Mouse (Mus musculus): ENCODE measurements at regions not wholly inside any gene's neighbourhood (a gene's known extent, or its start where the extent isn't known, plus 50 kb on each side); places are given as distances from the start of the nearest gene placed in this dataset.

- no peak for DNase-seq
Observed at GRCm38 (mm10) chr13:71507956-71508401, 455.5 kb downstream of the Irx1 start.

GRCm38 (mm10) chr13:71507421-71507931, 456.0 kb downstream of the Irx1 start:
- intact Hi-C loops (cut with DNase I) = no loop called here
- no peak for DNase-seq

More at GRCm38 (mm10) chr13:71507956-71508401, 455.5 kb downstream of the Irx1 start:
- intact Hi-C loops (cut with DNase I) = no loop called here

GRCm38 (mm10) chr13:71506777-71507176, 456.7 kb downstream of the Irx1 start:
- no peak for DNase-seq
- intact Hi-C loops (cut with DNase I) = no loop called here

DNA sequence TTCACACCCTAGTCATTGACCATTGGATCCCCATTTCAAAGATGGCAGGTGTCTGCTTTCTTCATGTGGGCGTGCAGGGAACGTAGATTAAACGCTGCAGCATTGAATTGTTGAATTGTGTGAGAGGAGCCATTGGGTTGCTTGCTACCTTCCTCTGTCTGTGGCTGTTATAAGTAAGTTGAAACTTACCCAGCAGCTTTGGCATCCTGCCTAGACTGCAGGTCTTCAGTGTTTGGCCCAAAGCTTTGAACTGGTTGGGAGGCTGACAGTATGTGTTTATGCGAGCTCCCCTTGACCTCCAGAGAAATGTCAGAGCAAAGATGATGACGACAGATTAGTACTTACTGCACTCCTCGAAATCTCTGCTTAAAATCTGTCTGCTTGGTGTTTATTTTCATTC, 473.8 kb downstream of the Irx1 start:
- no peak for DNase-seq
- intact Hi-C loops (cut with DNase I) = no loop called here

DNA sequence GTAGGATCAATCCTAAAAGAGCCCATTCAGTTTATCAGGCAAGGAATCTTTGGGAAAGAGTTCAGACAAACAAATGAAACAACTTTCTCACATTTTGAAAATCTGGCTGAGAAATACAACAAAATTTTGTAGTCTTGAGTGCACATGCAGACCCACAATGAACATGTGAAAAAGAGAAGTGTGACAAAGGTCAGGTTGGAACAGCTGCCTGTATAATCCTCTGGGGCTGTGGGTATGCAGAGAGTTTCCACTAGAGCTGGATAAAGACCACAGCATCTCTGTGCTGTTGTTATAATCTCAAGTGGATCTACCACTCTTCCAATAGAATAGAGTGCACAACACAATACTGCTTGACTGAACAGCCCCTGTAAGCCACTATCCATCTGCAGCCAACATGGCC, 482.3 kb downstream of the Irx1 start:
- intact Hi-C loops (cut with DNase I) = no loop called here
- no peak for DNase-seq

DNA sequence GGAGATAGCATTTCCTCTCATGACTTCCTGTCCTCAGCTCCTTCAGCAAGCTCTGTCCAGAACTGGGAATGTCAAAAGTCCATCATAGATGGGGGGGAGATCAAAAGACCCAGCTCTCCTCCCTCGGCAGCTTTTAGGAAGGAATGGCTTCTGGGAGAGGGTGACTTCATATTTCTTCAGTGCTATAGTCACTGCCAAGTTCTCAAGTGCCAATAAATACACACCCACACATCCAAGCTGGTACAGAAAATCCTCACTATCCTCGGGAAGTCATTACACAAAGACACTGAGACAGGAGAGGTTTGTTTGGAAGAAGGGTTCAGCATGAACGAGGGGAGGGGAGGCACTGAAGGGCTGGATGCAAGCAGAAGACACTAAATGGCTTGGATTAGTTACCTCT, 502.0 kb downstream of the Irx1 start:
- intact Hi-C loops (cut with DNase I) = loop anchor here (10.0 kb wide), 1 partner anchor 493 kb away; no protein-coding TSS in a partner anchor
- DNase-seq = no peak

GRCm38 (mm10) chr13:71460607-71461006, 502.9 kb downstream of the Irx1 start:
- intact Hi-C loops (cut with DNase I) = loop anchor here (10.0 kb wide), 1 partner anchor 494 kb away; no protein-coding TSS in a partner anchor
- no peak for DNase-seq

GRCm38 (mm10) chr13:71460097-71460496, 503.4 kb downstream of the Irx1 start:
- intact Hi-C loops (cut with DNase I) = loop anchor here (10.0 kb wide), 1 partner anchor 495 kb away; no protein-coding TSS in a partner anchor
- DNase-seq = no peak

- no peak for DNase-seq
- intact Hi-C loops (cut with DNase I) = loop anchor here (5.0 to 10.0 kb wide), 2 partner anchors 346 to 1573 kb away; no protein-coding TSS in a partner anchor
Observed at GRCm38 (mm10) chr13:71459022-71459536, 504.4 kb downstream of the Irx1 start.

- DNase-seq = peak; percentile 67 to 72
- intact Hi-C loops (cut with DNase I) = loop anchor here (5.0 to 10.0 kb wide), 2 partner anchors 347 to 1574 kb away; no protein-coding TSS in a partner anchor
Observed at GRCm38 (mm10) chr13:71458061-71458935, 505.2 kb downstream of the Irx1 start.

DNA sequence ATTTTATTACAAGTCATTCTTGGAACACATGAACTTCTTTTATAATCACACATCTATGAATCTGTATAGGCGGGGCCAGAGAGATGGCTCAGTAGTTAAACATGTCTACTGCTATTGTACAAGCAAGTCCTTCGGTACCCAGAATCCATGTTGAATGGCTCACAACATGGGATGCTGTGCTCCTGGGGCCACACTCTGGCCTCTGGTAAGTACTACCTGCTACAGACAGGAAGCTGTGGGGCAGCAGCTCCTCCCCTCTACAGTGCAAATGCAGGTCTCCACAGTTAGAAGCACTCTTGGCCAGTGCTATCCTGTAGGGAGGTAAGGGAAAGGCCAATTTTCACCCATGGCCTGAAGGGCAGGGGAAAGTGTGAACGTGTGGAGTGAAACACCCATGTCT, 506.0 kb downstream of the Irx1 start:
- DNase-seq = no peak
- intact Hi-C loops (cut with DNase I) = loop anchor here (5.0 to 10.0 kb wide), 2 partner anchors 347 to 1575 kb away; no protein-coding TSS in a partner anchor

DNA sequence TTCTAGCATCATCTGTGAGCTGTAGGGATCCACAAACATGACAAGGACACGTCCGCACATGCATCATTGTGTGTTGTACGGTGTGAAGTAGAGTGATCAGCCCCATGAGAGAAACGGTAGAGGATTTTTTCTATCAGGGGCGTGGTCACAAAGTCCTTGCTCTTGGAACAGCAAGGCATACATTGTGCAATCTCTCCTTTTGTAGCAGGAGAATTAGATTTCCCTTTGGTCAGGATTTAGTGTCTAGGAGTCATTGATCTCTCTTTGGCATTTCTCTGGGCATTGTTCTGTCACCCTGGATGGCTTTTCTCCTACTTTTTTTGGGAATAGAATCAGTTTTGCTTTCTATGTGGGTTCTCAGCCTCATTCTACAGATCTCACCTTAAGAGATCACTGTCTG, 511.3 kb downstream of the Irx1 start:
- intact Hi-C loops (cut with DNase I) = loop anchor here (10.0 kb wide), 1 partner anchor 353 kb away; no protein-coding TSS in a partner anchor

DNA sequence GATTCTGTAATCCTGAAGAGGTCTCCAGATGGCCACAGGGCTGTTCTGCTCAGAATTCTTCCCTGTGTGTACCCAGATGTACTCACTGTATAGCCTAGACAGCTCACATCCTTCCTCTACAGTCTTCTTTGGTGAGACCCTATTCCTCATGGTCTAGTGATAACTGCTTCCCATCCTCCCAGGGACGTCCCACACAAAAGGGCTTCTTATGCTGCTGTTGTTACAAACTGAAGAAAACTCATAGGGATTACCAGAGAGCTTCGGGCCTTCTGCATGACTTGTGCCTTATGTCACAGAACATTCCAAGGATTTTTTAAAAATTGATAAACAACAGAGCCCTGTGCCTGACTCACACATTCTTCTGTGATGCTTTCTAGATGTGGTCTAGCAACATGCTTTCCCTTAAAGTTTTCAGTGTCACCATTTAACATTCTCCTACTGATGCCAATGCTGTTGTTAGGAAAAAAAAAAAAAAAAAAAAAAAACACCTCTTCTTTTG, 525.9 kb downstream of the Irx1 start:
- DNase-seq = no peak
- intact Hi-C loops (cut with DNase I) = no loop called here

More for the DNA sequence above, 511.3 kb downstream of the Irx1 start:
- no peak for DNase-seq

- no peak for DNase-seq
- intact Hi-C loops (cut with DNase I) = no loop called here
Observed at GRCm38 (mm10) chr13:71403654-71404560, 559.6 kb downstream of the Irx1 start.

GRCm38 (mm10) chr13:71393716-71394309, 552.2 kb upstream of the Adamts16 start:
- intact Hi-C loops (cut with DNase I) = no loop called here
- DNase-seq = no peak

DNA sequence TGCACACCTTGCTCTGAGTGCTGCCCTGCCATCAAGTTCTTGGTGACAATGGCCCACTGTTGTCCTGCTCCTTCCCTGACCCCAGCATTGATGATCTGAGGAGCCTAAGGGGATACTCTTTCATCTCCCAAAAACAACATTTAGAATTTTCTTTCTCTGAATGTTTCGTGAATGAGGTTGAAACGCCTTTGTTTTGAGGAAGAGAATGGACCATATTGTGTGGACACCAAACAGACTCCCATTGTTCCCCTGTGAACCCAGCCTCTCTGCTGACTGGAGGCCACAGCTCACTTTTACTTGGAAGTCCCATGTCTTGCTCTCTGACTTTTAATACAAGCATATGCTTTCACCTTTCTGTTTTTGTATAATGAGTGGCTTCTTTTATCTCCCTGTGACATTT, 537.0 kb upstream of the Adamts16 start:
- no peak for DNase-seq
- intact Hi-C loops (cut with DNase I) = no loop called here

DNA sequence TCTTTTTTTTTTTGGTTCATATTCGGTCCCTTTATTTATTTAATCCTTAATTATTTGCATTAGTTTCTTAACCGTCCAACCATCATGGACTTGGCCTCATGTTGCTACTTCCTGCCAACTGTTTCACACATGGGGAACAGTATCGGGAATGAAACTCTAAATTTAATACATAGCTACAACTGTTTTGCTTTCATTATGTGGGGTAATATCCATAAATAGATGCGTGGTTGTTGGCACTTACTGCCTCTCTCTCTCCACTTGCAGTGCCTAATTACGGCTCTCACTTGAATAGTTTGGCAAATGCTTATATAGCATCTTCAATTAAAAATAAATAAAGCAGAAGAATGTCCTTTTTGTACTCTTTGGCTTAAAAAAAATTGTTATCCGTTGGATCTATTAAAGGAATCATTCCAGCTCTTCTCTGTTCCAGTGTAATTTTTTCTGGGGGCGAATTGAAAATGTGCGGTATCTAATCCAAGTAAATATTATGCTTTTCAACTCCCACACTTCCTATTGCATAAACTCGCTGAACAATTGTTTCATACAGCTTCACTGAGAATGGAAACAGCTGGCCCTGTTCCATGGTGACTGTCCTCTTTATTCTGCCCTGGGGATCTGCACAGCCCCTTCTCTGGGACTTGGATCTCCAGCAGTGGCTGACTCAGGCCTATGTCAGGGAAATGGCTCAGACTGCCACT, 534.4 kb upstream of the Adamts16 start:
- intact Hi-C loops (cut with DNase I) = no loop called here
- DNase-seq = peak; percentile 41 to 46

GRCm38 (mm10) chr13:71372701-71373685, 531.4 kb upstream of the Adamts16 start:
- peak; percentile 4 to 6 for DNase-seq
- intact Hi-C loops (cut with DNase I) = no loop called here
